Mouse (Mus musculus): ENCODE data around the gene Nid1.

The Nid1 gene

GRCm38 (mm10) chr13:13543073-13543472 lies 105.7 kb downstream of the Nid1 start:
- DNase-seq (ENCODE audit: low spot score in 2 of 2): peak; percentile 47 to 54

DNA sequence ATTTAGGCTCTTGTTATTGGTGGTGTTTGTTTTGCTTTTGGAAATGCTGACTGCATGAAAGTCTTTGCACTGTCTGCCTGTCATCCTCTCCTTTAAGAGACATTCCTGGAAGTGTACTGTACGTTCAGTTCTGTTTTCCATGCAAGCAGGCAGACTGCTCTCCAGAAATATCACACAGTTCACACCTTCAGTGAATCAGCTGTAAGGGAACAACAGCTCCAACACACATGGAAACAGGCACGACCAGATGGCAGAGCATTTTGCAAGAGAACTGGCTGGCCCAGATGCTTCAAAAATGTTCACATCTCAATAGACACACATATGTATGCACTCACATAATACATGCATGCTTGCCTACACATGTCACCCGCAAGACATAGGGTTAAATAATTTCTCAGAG lies 109.4 kb downstream of the Nid1 start:
- DNase-seq (ENCODE audit: low spot score in 2 of 2): peak; percentile 84 to 87

DNA sequence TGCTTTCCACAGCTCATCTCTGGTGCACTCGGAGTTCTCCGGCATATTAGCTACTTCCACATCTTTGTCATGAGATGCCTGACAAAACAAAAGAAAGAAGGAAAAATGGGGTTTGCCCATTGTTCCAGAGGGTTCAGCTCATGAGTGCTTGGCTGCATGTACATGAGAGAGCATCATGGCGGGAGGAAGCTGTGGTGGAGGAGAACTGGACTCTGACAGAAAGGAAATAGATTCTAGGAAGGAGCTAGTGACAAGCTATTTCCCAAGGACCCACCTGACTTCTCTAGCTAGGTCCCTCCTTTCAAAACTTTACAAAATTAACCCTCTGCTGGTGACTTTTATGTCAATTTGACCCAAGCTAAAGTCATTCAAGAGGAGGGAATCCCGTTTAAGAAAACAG lies 110.5 kb downstream of the Nid1 start:
- no peak for DNase-seq (ENCODE audit: low spot score in 2 of 2)

DNA sequence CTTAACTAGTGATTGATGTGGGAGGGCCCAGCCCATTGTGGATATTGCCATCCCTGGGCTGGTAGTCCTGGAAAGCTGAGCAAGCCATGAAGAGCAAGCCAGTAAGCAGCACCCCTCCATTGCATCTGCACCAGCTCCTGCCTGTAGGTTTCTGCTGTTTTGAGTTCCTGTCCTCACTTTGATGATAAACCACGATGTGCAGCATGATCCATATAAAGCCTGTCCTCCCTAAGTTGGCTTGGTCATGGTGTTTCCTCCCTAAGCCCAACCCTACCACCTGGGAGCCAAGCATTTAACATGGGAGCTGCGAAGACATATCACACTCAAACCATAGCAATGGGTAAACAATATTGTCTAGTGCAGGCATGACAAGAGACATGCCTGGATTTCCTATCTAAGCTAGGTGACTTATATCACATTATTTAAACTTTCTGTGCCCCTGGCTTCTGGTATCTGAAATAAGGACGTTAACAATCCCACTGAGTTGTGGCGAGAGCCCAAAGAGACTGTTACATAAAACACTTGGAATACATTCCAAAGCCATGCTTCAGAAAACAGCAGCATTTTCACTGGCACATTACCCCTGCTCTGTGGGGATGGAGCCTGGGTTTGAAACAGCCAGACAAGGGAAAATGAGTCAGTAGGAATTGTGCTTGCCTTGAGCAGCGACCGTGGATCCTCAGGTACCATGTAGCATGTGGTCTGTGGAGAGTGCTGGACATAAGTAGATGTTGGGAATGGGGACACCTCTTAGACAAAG lies 111.3 kb downstream of the Nid1 start:
- no peak for DNase-seq (ENCODE audit: low spot score in 2 of 2)

GRCm38 (mm10) chr13:13549687-13550660 lies 112.6 kb downstream of the Nid1 start:
- no peak for DNase-seq (ENCODE audit: low spot score in 2 of 2)

DNA sequence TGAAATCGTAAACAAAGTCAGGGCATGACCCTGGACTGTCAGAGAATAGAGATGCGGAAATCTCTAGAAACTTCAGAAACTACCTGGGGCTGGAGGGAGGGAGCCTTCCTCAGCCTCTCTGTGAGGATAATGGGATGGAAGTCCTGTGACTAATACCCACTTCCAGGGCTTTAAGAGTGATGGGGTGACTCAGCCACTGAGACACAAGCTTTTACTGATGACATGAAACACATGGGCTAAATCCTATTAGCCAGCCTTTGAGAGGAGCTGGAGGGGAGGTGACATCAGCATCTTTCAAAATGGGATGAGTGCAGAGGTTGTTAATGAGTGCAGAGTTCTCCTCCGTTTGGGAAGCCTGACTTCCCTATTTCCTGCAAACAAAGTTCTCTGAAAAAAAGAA lies 114.7 kb downstream of the Nid1 start:
- DNase-seq (ENCODE audit: low spot score in 2 of 2): no peak

DNA sequence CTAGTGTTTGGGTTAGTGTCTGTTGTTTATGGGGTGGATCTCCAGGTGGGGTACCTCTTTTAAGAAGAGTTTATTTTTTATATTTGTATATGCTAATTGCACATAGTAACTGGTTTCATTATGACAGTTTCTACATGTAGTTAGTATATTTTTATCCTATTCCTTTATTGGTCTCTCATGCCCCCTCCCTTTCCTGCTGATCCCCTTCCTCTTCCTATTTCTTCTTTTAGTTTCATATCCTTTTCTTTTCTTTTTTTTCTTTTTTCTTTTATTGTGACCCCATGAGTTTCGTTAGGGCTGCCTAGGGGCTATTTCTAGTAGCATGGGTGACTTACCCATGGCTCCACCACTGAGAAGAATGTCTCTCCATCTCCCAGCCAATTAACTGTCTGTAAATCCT lies 116.3 kb downstream of the Nid1 start:
- no peak for DNase-seq (ENCODE audit: low spot score in 2 of 2)

DNA sequence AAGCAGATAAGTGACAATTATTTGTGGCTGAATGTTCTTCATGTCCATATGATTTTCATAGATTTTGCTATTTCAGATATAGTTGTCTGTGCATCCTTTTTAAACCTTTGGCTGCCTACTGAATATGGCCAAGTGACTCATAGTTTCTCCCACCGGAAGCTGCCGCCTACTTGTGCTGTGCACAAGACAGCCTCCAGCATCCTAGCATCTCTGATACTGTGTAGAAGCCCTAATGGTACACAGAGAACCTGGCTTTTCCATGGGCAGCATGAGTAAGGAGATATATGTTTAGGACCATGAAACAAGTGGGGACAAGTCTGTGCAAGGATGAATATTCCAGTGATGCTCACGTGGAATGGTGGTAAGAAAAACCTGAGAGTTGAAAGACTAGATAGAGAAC lies 117.8 kb downstream of the Nid1 start:
- peak; percentile 52 to 56 for DNase-seq (ENCODE audit: low spot score in 2 of 2)

DNA sequence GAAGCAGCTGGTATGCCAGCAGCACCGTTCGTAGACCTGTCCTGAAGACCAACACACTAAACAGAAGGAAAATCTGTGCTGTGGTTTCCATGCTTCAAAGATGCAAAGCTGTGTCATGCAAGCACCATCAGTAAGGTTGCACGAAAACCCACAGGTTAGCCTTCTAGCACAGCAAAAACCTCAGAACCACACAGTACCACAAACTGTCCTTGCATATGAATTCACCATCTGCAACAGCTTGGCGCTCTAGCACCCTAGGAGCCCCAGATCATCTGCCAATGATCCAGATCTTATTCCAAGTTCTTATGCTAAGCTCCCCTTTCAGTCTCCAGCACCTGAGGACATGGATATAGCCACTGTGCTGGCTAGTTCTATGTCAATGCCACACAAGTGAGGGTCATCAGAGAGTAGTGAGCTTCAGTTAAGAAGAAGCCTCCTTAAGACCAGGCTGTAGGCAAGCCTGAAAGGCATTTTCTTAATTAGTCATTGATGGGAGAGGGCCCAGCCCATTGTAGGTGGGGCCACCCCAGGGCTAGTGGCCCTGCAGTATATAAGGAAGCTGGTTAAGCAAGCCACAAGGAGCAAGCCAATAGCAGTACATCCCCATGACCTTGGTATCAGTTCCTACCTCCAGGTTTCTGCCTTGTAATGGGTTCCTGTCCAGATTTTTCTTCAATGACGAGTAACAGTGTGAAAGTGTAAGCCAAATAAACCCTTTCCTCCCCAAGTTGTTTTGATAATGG lies 119.8 kb downstream of the Nid1 start:
- no peak for DNase-seq (ENCODE audit: low spot score in 2 of 2)

- DNase-seq (ENCODE audit: low spot score in 2 of 2): no peak
Measured at GRCm38 (mm10) chr13:13558251-13558650, 120.9 kb downstream of the Nid1 start.

DNA sequence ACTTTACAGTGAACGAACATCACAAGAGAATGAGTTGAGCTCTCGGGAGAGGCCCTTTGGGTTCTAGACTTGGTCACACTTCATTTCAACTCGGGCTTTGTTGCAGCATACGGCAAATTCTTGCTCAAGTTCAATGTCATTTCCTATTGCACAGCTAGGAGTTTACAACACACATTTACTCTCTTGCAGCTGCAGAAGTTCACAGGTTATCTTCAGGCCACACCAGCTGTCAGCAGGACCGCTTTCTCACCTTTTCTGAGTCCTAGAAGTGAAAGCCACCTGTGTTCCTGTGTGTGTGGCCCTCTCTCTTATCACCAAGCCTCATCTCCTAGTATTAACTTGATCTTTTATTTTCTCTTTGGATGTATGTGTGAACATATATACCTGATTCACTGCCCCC lies 121.5 kb downstream of the Nid1 start:
- no peak for DNase-seq (ENCODE audit: low spot score in 2 of 2)
